Comparison of ENCODE assay signal across 33 mouse cellular contexts in the genomic region with DNA sequence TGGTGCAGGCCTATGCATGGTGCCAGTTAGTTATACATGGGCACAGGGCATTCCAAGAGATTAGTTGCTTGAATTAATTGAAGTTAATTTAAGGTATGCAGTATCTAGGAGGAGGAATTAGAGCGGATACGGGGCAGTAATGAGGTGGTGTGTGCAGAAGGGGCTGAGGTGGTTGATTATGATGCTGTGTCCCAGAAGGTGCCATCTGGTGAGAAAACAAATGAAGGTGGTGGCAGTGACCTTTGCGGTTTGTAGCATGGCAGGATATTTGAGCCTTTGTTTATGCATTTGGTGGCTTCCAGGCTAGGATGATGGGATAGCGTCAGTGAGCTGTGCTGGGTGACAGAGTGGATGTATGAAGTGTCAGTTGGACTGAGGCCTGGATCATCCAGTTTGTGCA. TPM values are rescaled to one million over a fixed set of nuclear protein-coding genes. Genes with fewer than 3 reads are reported as not detected.
"Had no signal": no experiment of that assay in that cellular context is flagged by ENCODE, and none has a peak within 500 bp of the region (broad histone marks: within the 10 kb centered on the region; RNA-seq: fewer than 3 reads in every experiment).

No protein-coding gene starts in this region.

- H3K36me3 ChIP-seq: heart, embryonic 10.5 days; heart, embryonic 12.5 days; hindbrain, embryonic 10.5 days; hindbrain, embryonic 12.5 days; intestine, embryonic 15.5 days; limb, embryonic 10.5 days; limb, embryonic 12.5 days had no signal

- H3K27ac ChIP-seq: gastrocnemius, adult 2 months; heart, embryonic 10.5 days; hindbrain, embryonic 10.5 days; hindbrain, embryonic 12.5 days; hindbrain, embryonic 14.5 days; intestine, embryonic 15.5 days; layer of hippocampus, adult 2 months; left cerebral cortex, adult 2 months; limb, embryonic 10.5 days; limb, embryonic 12.5 days had no signal

- H3K4me3 ChIP-seq: gastrocnemius, adult 2 months; heart, embryonic 10.5 days; heart, embryonic 12.5 days; hindbrain, embryonic 10.5 days; hindbrain, embryonic 12.5 days; intestine, embryonic 15.5 days; layer of hippocampus, adult 2 months; left cerebral cortex, adult 2 months; limb, embryonic 10.5 days; limb, embryonic 12.5 days had no signal

- H3K9ac ChIP-seq: heart, embryonic 12.5 days; hindbrain, embryonic 12.5 days; hindbrain, embryonic 14.5 days; intestine, embryonic 15.5 days; limb, embryonic 12.5 days had no signal

- H3K4me1 ChIP-seq: heart, embryonic 10.5 days; heart, embryonic 12.5 days; hindbrain, embryonic 10.5 days; hindbrain, embryonic 12.5 days; intestine, embryonic 15.5 days; limb, embryonic 10.5 days; limb, embryonic 12.5 days had no signal

- ATAC-seq: hindbrain, embryonic 16.5 days; inflammation-experienced regulatory T-cells, adult 6 months; intestine, embryonic 15.5 days; intestine, postnatal 0 days had no signal

- H3K27me3 ChIP-seq: heart, embryonic 12.5 days; hindbrain, embryonic 12.5 days; intestine, embryonic 15.5 days; limb, embryonic 12.5 days had no signal

- H3K4me2 ChIP-seq: heart, embryonic 12.5 days; hindbrain, embryonic 12.5 days; hindbrain, embryonic 14.5 days; intestine, embryonic 15.5 days; limb, embryonic 12.5 days had no signal

- DNase-seq: gastrocnemius, adult 2 months; gastrocnemius, postnatal 10 days; gastrocnemius, postnatal 25 days; heart, adult 18-20 months; heart, postnatal 10 days; heart, postnatal 4 days; kidney, adult 18-20 months; kidney, adult 8-10 months; kidney, postnatal 10 days; kidney, postnatal 25 days; kidney, postnatal 4 days had no signal

- H3K9me3 ChIP-seq: heart, embryonic 10.5 days; intestine, embryonic 15.5 days; limb, embryonic 10.5 days; limb, embryonic 12.5 days had no signal

RNA-seq across cellular contexts. Expression of a gene that starts 28.8 kb away (rescaled TPM):
- total RNA-seq: gastrocnemius, adult 2 months; gastrocnemius, postnatal 10 days; gastrocnemius, postnatal 25 days; granulocyte monocyte progenitor cell, adult 5-6 weeks; heart, adult 18-20 months; heart, adult 8-10 months; heart, postnatal 10 days; heart, postnatal 25 days; heart, postnatal 4 days; left cerebral cortex, postnatal 14 days; left cerebral cortex, postnatal 36 days had no signal
- polyA plus RNA-seq: heart, embryonic 12.5 days; heart, embryonic 14.5 days; heart, embryonic 16.5 days; hindbrain, embryonic 10.5 days; hindbrain, embryonic 16.5 days; inflammation-experienced regulatory T-cells, adult 6 months; intestine, postnatal 0 days; kidney, embryonic 14.5 days; kidney, embryonic 16.5 days; limb, embryonic 10.5 days; limb, embryonic 12.5 days had no signal

RNA-seq across cellular contexts. Expression of a gene that starts 54.4 kb away (rescaled TPM):
- total RNA-seq: gastrocnemius, adult 2 months; gastrocnemius, postnatal 25 days; granulocyte monocyte progenitor cell, adult 5-6 weeks; heart, adult 18-20 months; heart, adult 8-10 months; heart, postnatal 10 days; heart, postnatal 25 days had no signal
- polyA plus RNA-seq: heart, embryonic 10.5 days; heart, embryonic 12.5 days; heart, embryonic 14.5 days; hindbrain, embryonic 12.5 days; hindbrain, embryonic 14.5 days; hindbrain, embryonic 16.5 days; kidney, embryonic 14.5 days had no signal
